Mouse (Mus musculus): ENCODE measurements around the gene Hist1h2ad. TPM values are rescaled to one million over a fixed set of nuclear protein-coding genes. Genes with fewer than 3 reads are reported as not detected.
A peak's percentile ranks its signal among the peaks of the same experiment; 100 is the strongest.
"Not testable (repeated sequence)": the region's sequence is repeated elsewhere in the genome, so short reads cannot be mapped to it uniquely, and the experiment has no call there.

Gene Hist1h2ad
- total RNA-seq, 2 experiments from 2014 or later = 685 TPM; not detected in 1

- peak; percentile 92 for ATAC-seq (replicated peaks; ENCODE audit: poor library complexity, severe bottlenecking)
Observed at GRCm38 (mm10) chr13:23561883-23562659, 12.1 kb upstream of the Hist1h2ad start, which contains the start of gene Hist1h3e. Gene Hist1h3e (minus strand): TSS chr13:23562369.

GRCm38 (mm10) chr13:23562699-23563462 lies 11.3 kb upstream of the Hist1h2ad start:
- ATAC-seq (replicated peaks; ENCODE audit: poor library complexity, severe bottlenecking) = peak; percentile 57

- no peak for ATAC-seq (replicated peaks; ENCODE audit: poor library complexity, severe bottlenecking)
Observed at GRCm38 (mm10) chr13:23564482-23564881, 9.7 kb upstream of the Hist1h2ad start.

GRCm38 (mm10) chr13:23570261-23571021 lies 3.7 kb upstream of the Hist1h2ad start:
- 0 out of 2 replicates have a peak, but pooled peaks have one; percentile 1 for ATAC-seq (replicated peaks; ENCODE audit: poor library complexity, severe bottlenecking)

- ATAC-seq (replicated peaks; ENCODE audit: poor library complexity, severe bottlenecking) = peak; percentile 71
Observed at GRCm38 (mm10) chr13:23571022-23571503, 3.1 kb upstream of the Hist1h2ad start, which contains the start of the genes Hist1h2ae and Hist1h2bg. Gene Hist1h2ae (minus strand): TSS chr13:23571220. Gene Hist1h2bg (plus strand): TSS chr13:23571396.

- ATAC-seq (replicated peaks; ENCODE audit: poor library complexity, severe bottlenecking) = peak; percentile 13; the same call in 1 of the 2 replicates
Observed at GRCm38 (mm10) chr13:23571504-23572217, 2.5 kb upstream of the Hist1h2ad start.

- no peak for ATAC-seq (replicated peaks; ENCODE audit: poor library complexity, severe bottlenecking)
Observed at GRCm38 (mm10) chr13:23572218-23573033, 1.8 kb upstream of the Hist1h2ad start.

GRCm38 (mm10) chr13:23573034-23573897 lies 915 bp upstream of the Hist1h2ad start:
- ATAC-seq (replicated peaks; ENCODE audit: poor library complexity, severe bottlenecking) = not testable (repeated sequence)

- not testable (repeated sequence) for ATAC-seq (replicated peaks; ENCODE audit: poor library complexity, severe bottlenecking)
Observed at GRCm38 (mm10) chr13:23574546-23575170, 477 bp downstream of the Hist1h2ad start.

GRCm38 (mm10) chr13:23575271-23575851 lies 1.2 kb downstream of the Hist1h2ad start, which contains the start of gene Hist1h3d:
Gene Hist1h3d (plus strand): TSS chr13:23575763.
- ATAC-seq (replicated peaks; ENCODE audit: poor library complexity, severe bottlenecking) = peak; percentile 43

- not testable (repeated sequence) for ATAC-seq (replicated peaks; ENCODE audit: poor library complexity, severe bottlenecking)
Observed at GRCm38 (mm10) chr13:23575864-23576313, 1.7 kb downstream of the Hist1h2ad start.

GRCm38 (mm10) chr13:23576351-23576881 lies 2.2 kb downstream of the Hist1h2ad start:
- no peak for ATAC-seq (replicated peaks; ENCODE audit: poor library complexity, severe bottlenecking)

- ATAC-seq (replicated peaks; ENCODE audit: poor library complexity, severe bottlenecking) = no peak
Observed at GRCm38 (mm10) chr13:23576906-23577639, 2.9 kb downstream of the Hist1h2ad start.

GRCm38 (mm10) chr13:23577835-23578234 lies 3.7 kb downstream of the Hist1h2ad start:
- ATAC-seq (replicated peaks; ENCODE audit: poor library complexity, severe bottlenecking) = no peak

GRCm38 (mm10) chr13:23581408-23582218 lies 7.4 kb downstream of the Hist1h2ad start, which contains the start of gene Hist1h4d:
Gene Hist1h4d (plus strand): TSS chr13:23581598.
- ATAC-seq (replicated peaks; ENCODE audit: poor library complexity, severe bottlenecking) = peak; percentile 81
